Mouse (Mus musculus) right cerebral cortex, postnatal 10 days (tissue): Measurements from ENCODE around the gene Eif2s3y.

ENCODE experiments used
- DNase-seq, 2 experiments: peaks; one replicate each; pipeline ENCODE4 v3.0.0; 2021; ENCODE audit warnings: low spot score in 2 of 2

Eif2s3y gene

DNA sequence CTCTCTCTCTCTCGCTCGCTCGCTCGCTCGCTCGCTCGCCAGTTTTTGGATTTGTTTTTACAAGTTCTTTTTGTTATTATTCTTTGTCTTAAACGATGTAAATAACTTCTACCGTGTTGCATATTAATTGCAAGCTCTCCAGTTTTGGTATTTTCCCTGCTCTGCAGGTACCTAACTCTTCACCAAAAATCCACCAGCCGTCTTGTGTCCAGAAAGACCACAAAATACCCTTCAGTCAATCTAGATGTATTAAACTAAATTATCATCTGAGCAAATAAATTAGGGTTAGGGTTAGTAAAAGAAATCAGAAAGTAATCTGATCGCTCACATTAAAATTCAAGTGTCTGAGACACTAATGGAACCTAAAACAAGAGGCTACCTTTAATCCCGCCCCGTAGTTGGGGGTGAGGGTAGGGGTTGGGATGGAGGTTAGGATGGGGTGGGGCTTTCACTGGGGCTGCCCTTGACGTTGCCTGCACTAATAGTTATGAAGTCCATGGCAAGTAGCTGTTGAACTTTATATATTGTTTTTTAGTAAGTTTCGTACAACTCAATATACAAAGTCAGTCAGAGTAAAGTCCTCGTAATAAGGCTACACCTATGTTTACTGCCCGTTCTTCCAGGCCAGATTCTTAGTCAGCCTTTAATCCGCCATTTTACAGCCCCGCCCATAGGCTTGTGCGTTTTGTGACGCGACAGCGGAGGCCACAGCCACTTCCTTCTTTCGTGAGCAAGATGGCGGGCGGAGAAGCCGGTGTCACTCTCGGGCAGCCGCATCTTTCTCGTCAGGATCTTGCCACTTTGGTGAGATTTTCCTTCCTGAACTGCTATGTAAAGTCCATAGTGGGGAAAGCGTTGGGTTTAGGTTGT is at the start of gene Eif2s3y:
Gene Eif2s3y, plus strand, starts transcription at position 662 of the 870 bp plus-strand sequence.
- DNase-seq: peak in 1 of 2 experiments; percentile 82
